Mouse (Mus musculus): Measurements from ENCODE around the gene Espn. TPM values are rescaled to one million over a fixed set of nuclear protein-coding genes. Genes with fewer than 3 reads are reported as not detected.

The Espn gene
- polyA plus RNA-seq, 1 experiment from 2014 or later, result 1.8 TPM

- H3K9ac ChIP-seq, result no peak overlapping the region
- H3K9me3 ChIP-seq (replicated peaks), result no peaks in the 10 kb centered on the region
- H3K36me3 ChIP-seq, result no peaks in the 10 kb centered on the region
- peaks cover 67% of the 10 kb centered on the region for H3K4me1 ChIP-seq (replicated peaks)
- H3K4me2 ChIP-seq, result no peak overlapping the region
- 72% methylated on average over 2 of the region's 2 CpGs for WGBS (ENCODE audit: insufficient replicate concordance)
- H3K27ac ChIP-seq, result no peak overlapping the region
- no peak overlapping the region for H3K4me3 ChIP-seq (replicated peaks)
- DNase-seq (no peak), ATAC-seq (ENCODE audit: low read depth) (no peak)
- no peaks in the 10 kb centered on the region for H3K27me3 ChIP-seq
Observed at GRCm38 (mm10) chr4:152188651-152189050, 36.5 kb upstream of the Espn start.

- Histone ChIP-seq H3K27me3 (no peaks in the 10 kb centered on the region), H3K4me1 (replicated peaks) (peaks cover 59% of the 10 kb centered on the region), H3K9me3 (replicated peaks) (no peaks in the 10 kb centered on the region), H3K4me2 (peak overlapping the region; percentile 19; the same call in 1 of the 2 replicates), H3K27ac (0 out of 2 replicates have a peak overlapping the region, but pooled peaks have one; percentile 23), H3K4me3 (replicated peaks) (no peak overlapping the region), H3K36me3 (no peaks in the 10 kb centered on the region), H3K9ac (no peak overlapping the region)
- DNase-seq (no peak), ATAC-seq (ENCODE audit: low read depth) (no peak)
- 67% methylated on average over 9 of the region's 9 CpGs for WGBS (ENCODE audit: insufficient replicate concordance)
Observed at GRCm38 (mm10) chr4:152187142-152187541, 35.0 kb upstream of the Espn start.

- Histone ChIP-seq H3K4me2 (peak overlapping the region; percentile 44), H3K27ac (peak overlapping the region; percentile 79), H3K4me1 (replicated peaks) (peaks cover 58% of the 10 kb centered on the region), H3K4me3 (replicated peaks) (peak overlapping the region; percentile 23), H3K9ac (peak overlapping the region; percentile 42), H3K9me3 (replicated peaks) (no peaks in the 10 kb centered on the region), H3K36me3 (no peaks in the 10 kb centered on the region), H3K27me3 (no peaks in the 10 kb centered on the region)
- WGBS (ENCODE audit: insufficient replicate concordance), result 22% methylated on average over 14 of the region's 14 CpGs
- ATAC-seq (ENCODE audit: low read depth), result no peak
- DNase-seq, result no peak
Observed at GRCm38 (mm10) chr4:152186205-152187082, 34.3 kb upstream of the Espn start.

- no peak for DNase-seq
- ATAC-seq (ENCODE audit: low read depth), result peak; percentile 35
- Histone ChIP-seq H3K9ac (peak overlapping the region; percentile 42), H3K4me3 (replicated peaks) (peak overlapping the region; percentile 23), H3K4me2 (peak overlapping the region; percentile 44), H3K9me3 (replicated peaks) (no peaks in the 10 kb centered on the region), H3K27ac (peak overlapping the region; percentile 79), H3K27me3 (no peaks in the 10 kb centered on the region), H3K4me1 (replicated peaks) (peaks cover 54% of the 10 kb centered on the region), H3K36me3 (no peaks in the 10 kb centered on the region)
- WGBS (ENCODE audit: insufficient replicate concordance), result 5% methylated on average over 19 of the region's 19 CpGs
Observed at GRCm38 (mm10) chr4:152185510-152186204, 33.5 kb upstream of the Espn start.

GRCm38 (mm10) chr4:152185137-152185509 lies 33.0 kb upstream of the Espn start:
- Histone ChIP-seq H3K9me3 (replicated peaks) (no peaks in the 10 kb centered on the region), H3K4me2 (peak overlapping the region; percentile 44), H3K9ac (no peak overlapping the region), H3K36me3 (no peaks in the 10 kb centered on the region), H3K27ac (peak overlapping the region; percentile 79), H3K4me3 (replicated peaks) (peak overlapping the region; percentile 23; the same call in 1 of the 2 replicates), H3K4me1 (replicated peaks) (peaks cover 54% of the 10 kb centered on the region), H3K27me3 (no peaks in the 10 kb centered on the region)
- ATAC-seq (ENCODE audit: low read depth) (peak; percentile 72), DNase-seq (peak; percentile 52)
- WGBS (ENCODE audit: insufficient replicate concordance), result 8% methylated on average over 3 of the region's 3 CpGs

- H3K4me1 ChIP-seq (replicated peaks), result peaks cover 54% of the 10 kb centered on the region
- WGBS (ENCODE audit: insufficient replicate concordance), result 62% methylated on average over 7 of the region's 7 CpGs
- no peak overlapping the region for H3K4me2 ChIP-seq
Observed at GRCm38 (mm10) chr4:152184353-152185035, 32.3 kb upstream of the Espn start.

GRCm38 (mm10) chr4:152182205-152182604 lies 30.0 kb upstream of the Espn start:
- no peak overlapping the region for H3K4me2 ChIP-seq
- no peak for ATAC-seq (ENCODE audit: low read depth)
- no peaks in the 10 kb centered on the region for H3K36me3 ChIP-seq
- no peak overlapping the region for H3K27ac ChIP-seq
- no peak overlapping the region for H3K9ac ChIP-seq
- peaks cover 13% of the 10 kb centered on the region for H3K27me3 ChIP-seq
- no peak for DNase-seq
- no peaks in the 10 kb centered on the region for H3K9me3 ChIP-seq (replicated peaks)
- peaks cover 63% of the 10 kb centered on the region for H3K4me1 ChIP-seq (replicated peaks)
- no peak overlapping the region for H3K4me3 ChIP-seq (replicated peaks)
- WGBS (ENCODE audit: insufficient replicate concordance), result 74% methylated on average over 10 of the region's 10 CpGs

More at GRCm38 (mm10) chr4:152184353-152185035, 32.3 kb upstream of the Espn start:
- no peaks in the 10 kb centered on the region for H3K9me3 ChIP-seq (replicated peaks)
- no peak for ATAC-seq (ENCODE audit: low read depth)
- no peak overlapping the region for H3K27ac ChIP-seq
- H3K36me3 ChIP-seq, result no peaks in the 10 kb centered on the region
- no peak overlapping the region for H3K4me3 ChIP-seq (replicated peaks)
- peaks cover under 1% of the 10 kb centered on the region; the same call in 1 of the 2 replicates for H3K27me3 ChIP-seq
- no peak overlapping the region for H3K9ac ChIP-seq
- DNase-seq, result no peak

GRCm38 (mm10) chr4:152179946-152180660 lies 27.9 kb upstream of the Espn start:
- H3K4me1 ChIP-seq (replicated peaks), result peaks cover 49% of the 10 kb centered on the region
- 64% methylated on average over 16 of the region's 16 CpGs for WGBS (ENCODE audit: insufficient replicate concordance)

GRCm38 (mm10) chr4:152178916-152179705 lies 26.9 kb upstream of the Espn start:
- WGBS (ENCODE audit: insufficient replicate concordance), result 17% methylated on average over 16 of the region's 16 CpGs
- no peak overlapping the region for H3K27ac ChIP-seq
- H3K36me3 ChIP-seq, result no peaks in the 10 kb centered on the region
- H3K4me3 ChIP-seq (replicated peaks), result peak overlapping the region; percentile 77
- peak overlapping the region; percentile 74 for H3K9ac ChIP-seq
- peaks cover 40% of the 10 kb centered on the region for H3K4me1 ChIP-seq (replicated peaks)
- ATAC-seq (ENCODE audit: low read depth) (no peak), DNase-seq (no peak)
- peak overlapping the region; percentile 95 for H3K4me2 ChIP-seq
- H3K27me3 ChIP-seq, result peaks cover 17% of the 10 kb centered on the region
- no peaks in the 10 kb centered on the region for H3K9me3 ChIP-seq (replicated peaks)

More at GRCm38 (mm10) chr4:152179946-152180660, 27.9 kb upstream of the Espn start:
- ATAC-seq (ENCODE audit: low read depth) (no peak), DNase-seq (no peak)
- no peak overlapping the region for H3K4me3 ChIP-seq (replicated peaks)
- no peak overlapping the region for H3K27ac ChIP-seq
- H3K9ac ChIP-seq, result no peak overlapping the region
- H3K36me3 ChIP-seq, result no peaks in the 10 kb centered on the region
- H3K27me3 ChIP-seq, result peaks cover 13% of the 10 kb centered on the region
- H3K4me2 ChIP-seq, result no peak overlapping the region
- H3K9me3 ChIP-seq (replicated peaks), result no peaks in the 10 kb centered on the region

- H3K9me3 ChIP-seq (replicated peaks), result no peaks in the 10 kb centered on the region
- peak overlapping the region; percentile 74 for H3K9ac ChIP-seq
- H3K4me3 ChIP-seq (replicated peaks), result peak overlapping the region; percentile 77
- ATAC-seq (ENCODE audit: low read depth), result peak; percentile 39
- peaks cover 17% of the 10 kb centered on the region for H3K27me3 ChIP-seq
- H3K4me1 ChIP-seq (replicated peaks), result peaks cover 40% of the 10 kb centered on the region
- peak overlapping the region; percentile 95 for H3K4me2 ChIP-seq
- H3K27ac ChIP-seq, result no peak overlapping the region
- H3K36me3 ChIP-seq, result no peaks in the 10 kb centered on the region
- DNase-seq, result no peak
- WGBS (ENCODE audit: insufficient replicate concordance), result 1% methylated on average over 35 of the region's 35 CpGs
Observed at GRCm38 (mm10) chr4:152178344-152178864, 26.2 kb upstream of the Espn start.

All from liver, embryonic 13.5 days (tissue).